Mouse (Mus musculus) CH12.LX (cell line): ENCODE results near the gene Micu2. TPM values are rescaled to one million over a fixed set of nuclear protein-coding genes. Genes with fewer than 3 reads are reported as not detected.
"Not testable (repeated sequence)": the region's sequence is repeated elsewhere in the genome, so short reads cannot be mapped to it uniquely, and the experiment has no call there.

Experiments used
- DNase-seq: peaks from one replicate; pipeline ENCODE4 v3.0.0-alpha.2; 2013; ENCODE audit errors: extremely low read depth
- H3K27ac ChIP-seq: 2 replicates; pipeline ENCODE4 v1.5.1; 2012; ENCODE audit warnings: low read depth, mild to moderate bottlenecking, control low read depth, moderate library complexity; ENCODE audit not compliant: insufficient read depth
- H3K27me3 ChIP-seq: replicated peaks from 2 replicates; pipeline ENCODE3; 2012; ENCODE audit warnings: inconsistent platforms
- H3K36me3 ChIP-seq, 2 experiments: replicated peaks in 1 of 2; 2 replicates each; pipeline versions ENCODE3 to v1.6.1; 2012; ENCODE audit warnings: inconsistent platforms in 1 of 2, low read length in 1 of 2, mild to moderate bottlenecking in 1 of 2, mixed read lengths in 1 of 2, moderate library complexity in 1 of 2; ENCODE audit not compliant: control insufficient read depth in 1 of 2, insufficient read depth in 1 of 2
- H3K4me1 ChIP-seq, 2 experiments: 2 replicates each; pipeline ENCODE4 v1.6.1; 2012; ENCODE audit warnings: inconsistent platforms in 1 of 2, moderate library complexity in 1 of 2; ENCODE audit not compliant: insufficient read depth in 2 of 2, control insufficient read depth in 1 of 2
- H3K4me2 ChIP-seq: 2 replicates; pipeline ENCODE4 v1.6.1; 2012; ENCODE audit warnings: low read depth, mild to moderate bottlenecking, control low read depth; ENCODE audit not compliant: poor library complexity, insufficient read depth, severe bottlenecking
- H3K4me3 ChIP-seq, 3 experiments: fragments of 150-350 bp in 1 of 3; sonication (generic) in 1 of 3; replicated peaks in 1 of 3; 2 replicates each; pipeline versions ENCODE3 to v1.5.1; 2011 to 2012; ENCODE audit warnings: low read depth in 2 of 3, low read length in 2 of 3, mild to moderate bottlenecking in 2 of 3, moderate library complexity in 2 of 3, control low read depth in 1 of 3, improper control_type of control experiment in 1 of 3, inconsistent platforms in 1 of 3, mixed read lengths in 1 of 3; ENCODE audit not compliant: poor library complexity in 1 of 3
- H3K79me2 ChIP-seq: replicated peaks from 2 replicates; pipeline ENCODE4 v1.6.1; 2012; ENCODE audit warnings: mild to moderate bottlenecking, moderate library complexity; ENCODE audit not compliant: control insufficient read depth, poor library complexity, insufficient read depth, severe bottlenecking; ENCODE audit errors: extremely low read depth
- H3K9ac ChIP-seq: 2 replicates; pipeline ENCODE4 v1.6.1; 2012; ENCODE audit warnings: low read depth, mild to moderate bottlenecking, control low read depth, moderate library complexity; ENCODE audit not compliant: insufficient read depth
- H3K9me3 ChIP-seq: replicated peaks from 2 replicates; pipeline ENCODE3; 2012; ENCODE audit warnings: low read length, inconsistent platforms, mixed read lengths
- CHD2 ChIP-seq: IDR thresholded peaks from 2 replicates; pipeline ENCODE4 v1.6.1; 2011; ENCODE audit warnings: low read length, improper control_type of control experiment
- ELF1 ChIP-seq: IDR thresholded peaks from 2 replicates; pipeline ENCODE4 v1.6.1; 2014; ENCODE audit warnings: low read depth, mild to moderate bottlenecking, inconsistent platforms, low read length, improper control_type of control experiment
- EP300 ChIP-seq: IDR thresholded peaks from 2 replicates; pipeline ENCODE4 v1.6.1; 2011; ENCODE audit warnings: low read length, improper control_type of control experiment
- ETS1 ChIP-seq: conservative IDR thresholded peaks from 2 replicates; pipeline ENCODE4 v1.6.1; 2012; ENCODE audit warnings: low read depth, mild to moderate bottlenecking, inconsistent platforms, low read length, improper control_type of control experiment, moderate library complexity
- HCFC1 ChIP-seq: IDR thresholded peaks from 2 replicates; pipeline ENCODE4 v1.6.1; 2012; ENCODE audit warnings: low read depth, mild to moderate bottlenecking, inconsistent platforms, low read length, improper control_type of control experiment
- IRF4 ChIP-seq: IDR thresholded peaks from 2 replicates; pipeline ENCODE4 v1.6.1; 2014; ENCODE audit warnings: low read depth, mild to moderate bottlenecking, inconsistent platforms, low read length, improper control_type of control experiment
- JUN ChIP-seq: IDR thresholded peaks from 2 replicates; pipeline ENCODE4 v1.6.1; 2011; ENCODE audit warnings: low read depth, mild to moderate bottlenecking, low read length, improper control_type of control experiment, moderate library complexity; ENCODE audit not compliant: insufficient read depth
- KAT2A ChIP-seq: IDR thresholded peaks from 2 replicates; pipeline ENCODE4 v1.6.1; 2012; ENCODE audit warnings: low read length, improper control_type of control experiment, inconsistent platforms; ENCODE audit not compliant: insufficient replicate concordance
- MAFK ChIP-seq: IDR thresholded peaks from 2 replicates; pipeline ENCODE4 v1.6.1; 2011; ENCODE audit warnings: low read length, improper control_type of control experiment; ENCODE audit not compliant: insufficient replicate concordance
- MAZ ChIP-seq: IDR thresholded peaks from 2 replicates; pipeline ENCODE4 v1.6.1; 2012; ENCODE audit warnings: low read depth, mild to moderate bottlenecking, inconsistent platforms, low read length, improper control_type of control experiment, moderate library complexity
- MEF2A ChIP-seq: IDR thresholded peaks from 2 replicates; pipeline ENCODE4 v1.6.1; 2014; ENCODE audit warnings: low read depth, mild to moderate bottlenecking, inconsistent platforms, low read length, improper control_type of control experiment, borderline replicate concordance
- MYC ChIP-seq: IDR thresholded peaks from 2 replicates; pipeline ENCODE4 v1.6.1; 2011; ENCODE audit warnings: low read depth, mild to moderate bottlenecking, improper control_type of control experiment, low read length
- NELFE ChIP-seq: IDR thresholded peaks from 2 replicates; pipeline ENCODE4 v1.6.1; 2011; ENCODE audit warnings: low read depth, low read length, improper control_type of control experiment
- NRF1 ChIP-seq: IDR thresholded peaks from 2 replicates; pipeline ENCODE4 v1.6.1; 2014; ENCODE audit warnings: low read depth, mild to moderate bottlenecking, inconsistent platforms, low read length, improper control_type of control experiment, moderate library complexity
- RCOR1 ChIP-seq: conservative IDR thresholded peaks from 2 replicates; pipeline ENCODE4 v1.6.1; 2012; ENCODE audit warnings: low read depth, mild to moderate bottlenecking, inconsistent platforms, low read length, improper control_type of control experiment
- SMC3 ChIP-seq: IDR thresholded peaks from 2 replicates; pipeline ENCODE4 v1.6.1; 2011; ENCODE audit warnings: low read depth, low read length, improper control_type of control experiment
- UBTF ChIP-seq: IDR thresholded peaks from 2 replicates; pipeline ENCODE4 v1.6.1; 2012; ENCODE audit warnings: low read depth, mild to moderate bottlenecking, inconsistent platforms, low read length, improper control_type of control experiment, moderate library complexity
- USF2 ChIP-seq: conservative IDR thresholded peaks from 2 replicates; pipeline ENCODE4 v1.6.1; 2011; ENCODE audit warnings: low read depth, low read length, improper control_type of control experiment
- ZC3H11A ChIP-seq: IDR thresholded peaks from 2 replicates; pipeline ENCODE4 v1.6.1; 2012; ENCODE audit warnings: low read depth, mild to moderate bottlenecking, inconsistent platforms, low read length, improper control_type of control experiment
- ZKSCAN1 ChIP-seq: IDR thresholded peaks from 2 replicates; pipeline ENCODE4 v1.6.1; 2012; ENCODE audit warnings: low read depth, inconsistent platforms, low read length, improper control_type of control experiment, borderline replicate concordance
- ZNF384 ChIP-seq: IDR thresholded peaks from 2 replicates; pipeline ENCODE4 v1.6.1; 2012; ENCODE audit warnings: low read depth, low read length, improper control_type of control experiment, inconsistent platforms
- dilution Hi-C: fragments of 300-500 bp; cut with MboI; formaldehyde crosslinking; loops from 2 replicates; pipeline ENCODE4 v1.14.3; 2020; ENCODE audit warnings: low sequenced_read_pairs; ENCODE audit not compliant: extremely low pct_unique_long_range_greater_than_20kb, extremely low pct_ligation_motif_present
- in situ Hi-C: fragments of 300-500 bp; cut with MboI; formaldehyde crosslinking; loops from 3 replicates; pipeline ENCODE4 v1.14.3; 2019; ENCODE audit warnings: low sequenced_read_pairs, low pct_ligation_motif_present, low pct_unique_long_range_greater_than_20kb, mixed read lengths
- polyA plus RNA-seq: library from polyadenylated mRNA; unstranded; fragments of >175 nt; gene quantifications from 2 replicates; pipeline ENCODE4 v1.2.1, GENCODE M21; 2012; ENCODE audit warnings: low read depth; ENCODE audit not compliant: insufficient read length
- total RNA-seq, 2 experiments: library from RNA; depleted of rRNA; stranded (reverse); fragments of 300-350 nt in 1 of 2; fragments of >200 nt in 1 of 2; gene quantifications; 2 replicates each; pipeline ENCODE4 v1.2.3; 2012 to 2014

The Micu2 gene
- total and polyA plus RNA-seq, 3 experiments: 39.8 to 62.5 (median 52.7) TPM

DNA sequence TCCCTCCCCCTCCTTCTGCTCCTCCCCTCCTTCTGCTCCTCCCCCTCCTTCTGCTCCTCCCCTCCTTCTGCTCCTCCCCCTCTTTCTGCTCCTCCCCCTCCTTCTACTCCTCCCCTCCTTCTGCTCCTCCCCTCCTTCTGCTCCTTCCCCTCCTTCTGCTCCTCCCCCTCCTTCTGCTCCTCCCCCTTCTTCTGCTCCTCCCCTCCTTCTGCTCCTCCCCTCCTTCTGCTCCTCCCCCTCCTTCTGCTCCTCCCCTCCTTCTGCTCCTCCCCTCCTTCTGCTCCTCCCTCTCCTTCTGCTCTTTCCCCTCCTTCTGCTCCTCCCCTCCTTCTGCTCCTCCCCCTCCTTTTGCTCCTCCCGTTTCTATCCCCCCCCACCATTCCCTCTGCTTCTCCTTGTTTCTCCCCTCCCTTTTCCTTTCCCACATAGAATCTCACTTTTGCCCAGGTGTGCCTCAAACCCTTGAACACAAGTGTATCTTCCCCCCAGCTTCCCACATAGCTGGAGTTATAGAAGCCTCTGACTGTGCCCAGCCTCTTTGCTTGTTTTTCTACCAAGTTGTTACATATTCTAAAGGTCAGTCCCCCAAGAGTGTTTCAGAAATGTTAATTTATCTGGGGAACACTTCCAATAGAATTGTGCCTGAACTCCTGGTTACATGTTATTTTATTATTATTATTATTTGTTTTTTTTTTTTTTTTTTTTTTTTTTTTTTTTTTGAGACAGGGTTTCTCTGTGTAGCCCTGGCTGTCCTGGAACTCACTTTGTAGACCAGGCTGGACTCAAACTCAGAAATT lies 86.7 kb downstream of the Micu2 start:
- dilution Hi-C loops: not testable (repeated sequence)
- TF ChIP-seq ZNF384: peak; percentile 43; the same call in 1 of the 2 replicates
- TF ChIP-seq, all 38 proteins: peak for 1; not testable (repeated sequence) for 37
- not testable (repeated sequence) for H3K9me3 ChIP-seq, H3K27me3 ChIP-seq, H3K79me2 ChIP-seq, H3K9ac ChIP-seq, H3K27ac ChIP-seq, H3K4me3 ChIP-seq, H3K4me2 ChIP-seq
- H3K4me1 ChIP-seq: peaks cover 5 to 20% of the 10 kb centered on the region in 2 experiments
- in situ Hi-C loops: loop anchor here (25.0 kb wide), 1 partner anchor 525 kb away; the partner anchor contains the start of gene Cryl1
- H3K36me3 ChIP-seq: peaks cover 6 to 23% of the 10 kb centered on the region in 2 experiments
- DNase-seq: peak; percentile 39

DNA sequence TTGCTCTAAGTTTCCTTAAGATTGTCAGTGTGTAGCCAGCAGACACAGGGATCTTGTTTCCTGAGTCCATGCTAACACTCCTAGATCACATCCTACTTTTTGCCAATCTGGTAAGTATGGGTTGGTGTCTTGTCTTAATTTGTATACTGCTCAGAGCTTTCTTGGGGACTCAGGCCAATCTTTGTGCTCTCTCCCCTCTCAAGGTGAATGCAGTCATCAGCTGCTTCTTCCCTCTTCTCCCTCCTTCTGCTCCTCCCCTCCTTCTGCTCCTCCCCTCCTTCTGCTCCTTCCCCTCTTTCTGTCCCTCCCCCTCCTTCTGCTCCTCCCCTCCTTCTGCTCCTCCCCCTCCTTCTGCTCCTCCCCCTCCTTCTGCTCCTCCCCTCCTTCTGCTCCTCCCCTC lies 87.3 kb downstream of the Micu2 start:
- dilution Hi-C loops, H3K27ac ChIP-seq, H3K4me2 ChIP-seq, H3K9ac ChIP-seq, H3K27me3 ChIP-seq, DNase-seq, H3K79me2 ChIP-seq, H3K4me3 ChIP-seq, H3K9me3 ChIP-seq: not testable (repeated sequence)
- peaks cover under 1 to 16% of the 10 kb centered on the region in 2 experiments for H3K36me3 ChIP-seq
- H3K4me1 ChIP-seq: peaks cover 5 to 20% of the 10 kb centered on the region in 2 experiments
- in situ Hi-C loops: loop anchor here (25.0 kb wide), 1 partner anchor 524 kb away; the partner anchor contains the start of gene Cryl1

DNA sequence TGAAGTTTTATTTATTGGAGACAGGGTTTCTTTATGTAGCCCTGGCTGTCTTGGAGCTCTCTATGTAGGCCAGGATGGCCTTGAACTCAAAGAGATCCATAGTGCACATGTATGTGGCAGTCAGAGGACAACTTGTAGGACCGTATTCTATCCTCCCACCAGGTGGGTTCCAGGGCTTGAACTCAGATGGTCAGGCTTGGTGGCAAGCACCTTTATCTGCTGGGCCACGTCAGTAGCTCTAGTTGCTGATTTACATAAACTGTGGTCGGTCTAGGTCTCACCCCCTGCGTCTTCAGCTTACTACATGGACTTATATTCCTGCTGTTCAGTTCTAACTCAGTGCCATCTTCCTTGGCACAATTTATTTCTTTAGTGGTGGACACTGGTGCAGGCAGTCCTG lies 87.7 kb downstream of the Micu2 start:
- TF ChIP-seq IRF4 (no peak), HCFC1 (no peak), EP300 (no peak), CHD2 (no peak), ZKSCAN1 (no peak), MAFK (no peak), MEF2A (no peak), RCOR1 (no peak), UBTF (no peak), ETS1 (no peak), ZC3H11A (no peak), SMC3 (no peak), KAT2A (no peak), JUN (no peak), ELF1 (no peak), NELFE (no peak), MAZ (no peak), NRF1 (no peak), MYC (no peak), USF2 (no peak)
- TF ChIP-seq, all 38 proteins: peak for 0
- no peak overlapping the region for H3K9ac ChIP-seq
- no peaks in the 10 kb centered on the region for H3K79me2 ChIP-seq
- peak overlapping the region; percentile 1; the same call in 1 of the 2 replicates for H3K4me2 ChIP-seq
- H3K36me3 ChIP-seq: peaks cover 0 to 12% of the 10 kb centered on the region in 2 experiments
- no peak overlapping the region for H3K27ac ChIP-seq
- no peaks in the 10 kb centered on the region for H3K27me3 ChIP-seq
- H3K4me3 ChIP-seq: no peak overlapping the region
- no peaks in the 10 kb centered on the region for H3K9me3 ChIP-seq
- DNase-seq: peak; percentile 38
- H3K4me1 ChIP-seq: peaks cover 5 to 20% of the 10 kb centered on the region in 2 experiments
- dilution Hi-C loops: no loop called here
- in situ Hi-C loops: loop anchor here (25.0 kb wide), 1 partner anchor 524 kb away; the partner anchor contains the start of gene Cryl1
